In genomic region chr1:119025647-119026358, GRCm38 (mm10) we compare ENCODE assay signal across 8 mouse cellular contexts. TPM values are rescaled to one million over a fixed set of nuclear protein-coding genes. Genes with fewer than 3 reads are reported as not detected.
DNase-seq lines count a peak whose midpoint lies in the region; ATAC-seq lines count a peak whose summit lies in the region.

No protein-coding gene starts in this region.

- 36% methylated on average over 8 of the region's 8 CpGs for WGBS in hindbrain, embryonic 12.5 days
- 64% methylated on average over 8 of the region's 8 CpGs for WGBS in hindbrain, embryonic 14.5 days
- 17% methylated on average over 8 of the region's 8 CpGs for WGBS in kidney, embryonic 15.5 days
- 54% methylated on average over 8 of the region's 8 CpGs for WGBS in neural tube, embryonic 13.5 days

- peak overlapping the region; percentile 55; the same call in 1 of the 2 replicates for H3K27ac ChIP-seq in hindbrain, embryonic 12.5 days
- H3K27ac ChIP-seq in hindbrain, embryonic 14.5 days, result no peak overlapping the region
- H3K27ac ChIP-seq in kidney, embryonic 15.5 days, result peak overlapping the region; percentile 18; the same call in 1 of the 2 replicates
- H3K27ac ChIP-seq in neural tube, embryonic 13.5 days (replicated peaks), result peak overlapping the region; percentile 28; the same call in 1 of the 2 replicates

- peaks cover 17% of the 10 kb centered on the region for H3K4me1 ChIP-seq in hindbrain, embryonic 12.5 days
- H3K4me1 ChIP-seq in hindbrain, embryonic 14.5 days (replicated peaks; ENCODE audit: control insufficient read depth, insufficient read depth, low read length), result no peaks in the 10 kb centered on the region
- peaks cover 31% of the 10 kb centered on the region for H3K4me1 ChIP-seq in kidney, embryonic 15.5 days
- peaks cover 24% of the 10 kb centered on the region for H3K4me1 ChIP-seq in neural tube, embryonic 13.5 days (replicated peaks)

- DNase-seq in hindbrain, embryonic 14.5 days (ENCODE audit: low spot score), result no peak
- peak; percentile 99 for DNase-seq in heart, adult 11 months
- no peak for DNase-seq in cerebellum, postnatal 25 days
- DNase-seq in adrenal gland, adult 8-10 months, result no peak
- DNase-seq in spleen, postnatal 4 days (ENCODE audit: low spot score in 2 of 2), result no peak

- H3K9ac ChIP-seq in hindbrain, embryonic 12.5 days, result no peak overlapping the region
- no peak overlapping the region for H3K9ac ChIP-seq in hindbrain, embryonic 14.5 days
- H3K9ac ChIP-seq in kidney, embryonic 15.5 days, result no peak overlapping the region
- no peak overlapping the region for H3K9ac ChIP-seq in neural tube, embryonic 13.5 days

- H3K36me3 ChIP-seq in hindbrain, embryonic 12.5 days, result no peaks in the 10 kb centered on the region
- no peaks in the 10 kb centered on the region for H3K36me3 ChIP-seq in hindbrain, embryonic 14.5 days (replicated peaks; ENCODE audit: control insufficient read depth, insufficient read depth)
- H3K36me3 ChIP-seq in kidney, embryonic 15.5 days, result no peaks in the 10 kb centered on the region
- no peaks in the 10 kb centered on the region for H3K36me3 ChIP-seq in neural tube, embryonic 13.5 days

- no peaks in the 10 kb centered on the region for H3K27me3 ChIP-seq in hindbrain, embryonic 12.5 days
- no peaks in the 10 kb centered on the region for H3K27me3 ChIP-seq in hindbrain, embryonic 14.5 days (ENCODE audit: control insufficient read depth, insufficient read depth, low read length)
- no peaks in the 10 kb centered on the region for H3K27me3 ChIP-seq in kidney, embryonic 15.5 days
- H3K27me3 ChIP-seq in neural tube, embryonic 13.5 days, result no peaks in the 10 kb centered on the region

- H3K4me2 ChIP-seq in hindbrain, embryonic 12.5 days (replicated peaks), result no peak overlapping the region
- H3K4me2 ChIP-seq in hindbrain, embryonic 14.5 days (replicated peaks), result no peak overlapping the region
- H3K4me2 ChIP-seq in kidney, embryonic 15.5 days, result no peak overlapping the region
- no peak overlapping the region for H3K4me2 ChIP-seq in neural tube, embryonic 13.5 days

- peak; percentile 41; the same call in 1 of the 2 replicates for ATAC-seq in hindbrain, embryonic 12.5 days (ENCODE audit: low FRiP score)
- ATAC-seq in hindbrain, embryonic 14.5 days (ENCODE audit: low FRiP score), result no peak
- ATAC-seq in kidney, embryonic 15.5 days (replicated peaks; ENCODE audit: low FRiP score), result peak; percentile 43; the same call in 1 of the 2 replicates
- 0 out of 2 replicates have a peak, but pooled peaks have one; percentile 36 for ATAC-seq in neural tube, embryonic 13.5 days (ENCODE audit: low read depth)

- no peaks in the 10 kb centered on the region for H3K9me3 ChIP-seq in hindbrain, embryonic 12.5 days (replicated peaks)
- no peaks in the 10 kb centered on the region for H3K9me3 ChIP-seq in hindbrain, embryonic 14.5 days (ENCODE audit: control insufficient read depth, low read length)
- H3K9me3 ChIP-seq in kidney, embryonic 15.5 days (replicated peaks), result no peaks in the 10 kb centered on the region
- H3K9me3 ChIP-seq in neural tube, embryonic 13.5 days, result no peaks in the 10 kb centered on the region

- no peak overlapping the region for H3K4me3 ChIP-seq in hindbrain, embryonic 12.5 days
- no peak overlapping the region for H3K4me3 ChIP-seq in hindbrain, embryonic 14.5 days (replicated peaks; ENCODE audit: low read length)
- H3K4me3 ChIP-seq in kidney, embryonic 15.5 days (replicated peaks), result no peak overlapping the region
- no peak overlapping the region for H3K4me3 ChIP-seq in neural tube, embryonic 13.5 days

RNA-seq across cellular contexts. Expression of gene Gli2, which starts 27.6 kb away (rescaled TPM):
- polyA plus RNA-seq in hindbrain, embryonic 12.5 days (2016; fragmentation: Nextera tagmentation; extraction: Ambion mirVana), result 8.1 and 8.3 TPM in 2 replicates
- polyA plus RNA-seq in hindbrain, embryonic 14.5 days (2014; fragmentation: Nextera tagmentation; extraction: Ambion mirVana), result 1.8 and 2.0 TPM in 2 replicates
- 4.8 and 6.5 TPM in 2 replicates for polyA plus RNA-seq in kidney, embryonic 15.5 days (2015; fragmentation: Nextera tagmentation; extraction: Ambion mirVana)
- 1.9 and 3.8 TPM in 2 replicates for polyA plus RNA-seq in neural tube, embryonic 13.5 days (2015; fragmentation: Nextera tagmentation; extraction: Ambion mirVana)
- 1 to 10 TPM in 3 of 4 experiments, under 1 TPM in 1; 0.91 to 1.9 (median 1.3) TPM for total RNA-seq in adrenal gland, adult 8-10 months (2022)
